Mouse (Mus musculus) neural tube, embryonic 12.5 days (tissue): ENCODE data around the gene Dnajc15. TPM values are rescaled to one million over a fixed set of nuclear protein-coding genes. Genes with fewer than 3 reads are reported as not detected.

Experiments used
- ATAC-seq: fragments of 200-750 bp; cut with Nextera tagmentation; 2 replicates; pipeline ENCODE4 v1.8.0; 2017; ENCODE audit warnings: low read depth, mild to moderate bottlenecking, moderate TSS enrichment, moderate library complexity; ENCODE audit not compliant: low FRiP score
- H3K27ac ChIP-seq: fragments of 300-500 bp; sonication (generic); 2 replicates; pipeline ENCODE4 v1.5.1; 2016
- H3K27me3 ChIP-seq: fragments of 300-500 bp; sonication (generic); replicated peaks from 2 replicates; pipeline ENCODE4 v1.6.1; 2016; ENCODE audit warnings: mild to moderate bottlenecking
- H3K36me3 ChIP-seq: fragments of 300-500 bp; sonication (generic); 2 replicates; pipeline ENCODE4 v1.6.1; 2016; ENCODE audit warnings: mild to moderate bottlenecking
- H3K4me1 ChIP-seq: fragments of 300-500 bp; sonication (generic); 2 replicates; pipeline ENCODE4 v1.6.1; 2016
- H3K4me2 ChIP-seq: fragments of 300-500 bp; sonication (generic); replicated peaks from 2 replicates; pipeline ENCODE4 v1.6.1; 2016; ENCODE audit warnings: mild to moderate bottlenecking
- H3K4me3 ChIP-seq: fragments of 300-500 bp; sonication (generic); 2 replicates; pipeline ENCODE4 v1.5.1; 2016
- H3K9ac ChIP-seq: fragments of 300-500 bp; sonication (generic); 2 replicates; pipeline ENCODE4 v1.6.1; 2016; ENCODE audit warnings: mild to moderate bottlenecking
- H3K9me3 ChIP-seq: fragments of 300-500 bp; sonication (generic); 2 replicates; pipeline ENCODE4 v1.6.1; 2016; ENCODE audit warnings: mild to moderate bottlenecking
- WGBS: fragments of 180-500 bp; shearing (Covaris S2); methylation state at CpG from one replicate; pipeline ENCODE4 v1.1.7; 2016; 5-methylcytosine and 5-hydroxymethylcytosine counted together
- polyA plus RNA-seq: library from polyadenylated mRNA; unstranded; fragments of >200 nt; fragmentation: Nextera tagmentation; extraction: Ambion mirVana; gene quantifications from 2 replicates; pipeline ENCODE4 v1.2.1, GENCODE M21; 2016

The Dnajc15 gene
- polyA plus RNA-seq = 76.4 and 79.4 TPM in 2 replicates

GRCm38 (mm10) chr14:77874304-77875241 lies at the start of gene Dnajc15:
Gene Dnajc15, minus strand, starts transcription at chr14:77875125.
- Histone ChIP-seq H3K4me2 (peak within 1 kb of the TSS; percentile 90), H3K9me3 (no peaks in the 10 kb centered on the region), H3K27me3 (no peaks in the 10 kb centered on the region), H3K4me1 (no peaks in the 10 kb centered on the region), H3K4me3 (peak within 1 kb of the TSS; percentile 76), H3K27ac (no peak within 1 kb of the TSS), H3K36me3 (no peaks in the 10 kb centered on the region), H3K9ac (peak within 1 kb of the TSS; percentile 82)
- ATAC-seq = peak; percentile 82
- WGBS = 2% methylated on average over 44 of the region's 44 CpGs

DNA sequence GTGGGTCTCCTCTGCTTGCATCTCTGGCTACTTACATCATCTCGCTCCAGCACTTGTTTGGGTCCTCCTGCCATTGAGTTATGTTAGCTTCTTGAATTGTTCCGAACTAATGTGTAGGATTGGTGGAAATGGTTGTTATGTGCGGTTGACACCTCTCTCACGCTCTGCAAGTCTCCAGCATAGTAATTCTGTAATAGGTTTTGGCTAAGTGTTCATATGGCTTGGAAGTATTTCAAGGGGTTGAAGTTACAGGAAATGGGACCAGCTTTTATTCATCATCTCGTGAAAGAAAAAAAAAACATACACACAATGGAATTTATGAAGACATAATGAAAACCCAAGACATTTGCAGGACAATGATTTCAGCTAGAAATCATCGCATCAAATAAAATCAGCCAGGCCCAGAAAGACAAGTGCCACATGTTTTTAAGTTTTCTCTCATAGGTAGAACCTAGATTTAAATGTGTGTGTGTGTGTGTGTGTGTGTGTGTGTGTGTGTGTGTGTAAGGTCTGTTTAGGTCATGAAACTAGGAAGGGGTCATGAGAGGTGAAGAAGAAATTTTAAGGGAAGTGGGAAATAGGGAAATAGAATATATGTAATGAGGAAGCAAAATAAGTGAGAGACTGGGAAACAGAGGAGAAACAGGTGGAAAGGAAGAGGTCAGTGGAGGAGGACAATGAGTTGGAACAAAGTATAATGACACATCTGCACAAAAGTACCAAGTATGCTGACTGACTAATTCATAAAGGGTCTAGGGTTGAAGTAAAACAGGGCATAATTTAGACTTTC lies 48.3 kb upstream of the Dnajc15 start:
- no peak overlapping the region for H3K4me3 ChIP-seq
- no peaks in the 10 kb centered on the region for H3K9me3 ChIP-seq
- no peaks in the 10 kb centered on the region for H3K36me3 ChIP-seq
- ATAC-seq = no peak
- H3K9ac ChIP-seq = no peak overlapping the region
- H3K4me1 ChIP-seq = no peaks in the 10 kb centered on the region
- 91% methylated on average over 6 of the region's 6 CpGs for WGBS
- no peak overlapping the region for H3K4me2 ChIP-seq
- H3K27me3 ChIP-seq = no peaks in the 10 kb centered on the region
- H3K27ac ChIP-seq = no peak overlapping the region

- WGBS = 88% methylated on average over 8 of the region's 8 CpGs
- H3K27me3 ChIP-seq = no peaks in the 10 kb centered on the region
- no peak overlapping the region for H3K4me2 ChIP-seq
- H3K36me3 ChIP-seq = no peaks in the 10 kb centered on the region
- no peaks in the 10 kb centered on the region for H3K4me1 ChIP-seq
- no peak for ATAC-seq
- no peak overlapping the region for H3K9ac ChIP-seq
- H3K27ac ChIP-seq = no peak overlapping the region
- H3K4me3 ChIP-seq = no peak overlapping the region
- no peaks in the 10 kb centered on the region for H3K9me3 ChIP-seq
Measured at GRCm38 (mm10) chr14:77921641-77922040, 46.7 kb upstream of the Dnajc15 start.

GRCm38 (mm10) chr14:77915776-77916175 lies 40.9 kb upstream of the Dnajc15 start:
- H3K4me2 ChIP-seq = no peak overlapping the region

DNA sequence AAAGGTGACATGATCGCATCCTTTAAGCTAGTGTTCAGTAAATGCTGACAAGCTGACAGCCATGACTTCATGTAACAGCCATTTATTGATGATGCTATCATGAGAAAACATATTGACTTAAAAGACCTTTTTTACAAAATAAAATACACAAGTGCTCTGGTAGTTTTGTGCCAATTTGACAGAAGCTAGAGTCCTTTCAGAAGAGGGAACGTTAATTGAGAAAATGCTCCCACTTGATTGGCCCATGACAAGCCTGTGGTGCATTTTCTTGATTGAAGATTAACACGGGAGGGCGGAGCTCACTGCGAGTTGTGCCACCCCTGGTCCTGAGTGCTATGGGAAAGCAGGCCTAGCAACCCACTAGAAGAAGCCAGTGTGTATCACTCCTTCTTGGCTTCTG lies 31.7 kb upstream of the Dnajc15 start:
- no peak overlapping the region for H3K4me3 ChIP-seq
- H3K4me1 ChIP-seq = no peaks in the 10 kb centered on the region
- H3K27ac ChIP-seq = no peak overlapping the region
- no peaks in the 10 kb centered on the region for H3K27me3 ChIP-seq
- no peaks in the 10 kb centered on the region for H3K36me3 ChIP-seq
- 92% methylated on average over 5 of the region's 5 CpGs for WGBS
- no peak overlapping the region for H3K9ac ChIP-seq
- no peak overlapping the region for H3K4me2 ChIP-seq
- no peak for ATAC-seq
- H3K9me3 ChIP-seq = no peaks in the 10 kb centered on the region

More at GRCm38 (mm10) chr14:77915776-77916175, 40.9 kb upstream of the Dnajc15 start:
- 87% methylated on average over 5 of the region's 5 CpGs for WGBS
- Histone ChIP-seq H3K4me1 (no peaks in the 10 kb centered on the region), H3K4me3 (no peak overlapping the region), H3K9ac (no peak overlapping the region), H3K9me3 (no peaks in the 10 kb centered on the region), H3K27me3 (no peaks in the 10 kb centered on the region), H3K36me3 (no peaks in the 10 kb centered on the region), H3K27ac (no peak overlapping the region)
- ATAC-seq = no peak

GRCm38 (mm10) chr14:77905466-77905865 lies 30.5 kb upstream of the Dnajc15 start:
- Histone ChIP-seq H3K27ac (no peak overlapping the region), H3K9ac (no peak overlapping the region), H3K4me1 (no peaks in the 10 kb centered on the region), H3K27me3 (no peaks in the 10 kb centered on the region), H3K4me2 (no peak overlapping the region), H3K36me3 (no peaks in the 10 kb centered on the region), H3K4me3 (no peak overlapping the region), H3K9me3 (no peaks in the 10 kb centered on the region)
- no peak for ATAC-seq
- 71% methylated on average over 5 of the region's 5 CpGs for WGBS

- Histone ChIP-seq H3K4me2 (no peak within 1 kb of the TSS), H3K36me3 (no peaks in the 10 kb centered on the region), H3K4me3 (no peak within 1 kb of the TSS), H3K27me3 (no peaks in the 10 kb centered on the region), H3K4me1 (no peaks in the 10 kb centered on the region), H3K9ac (no peak within 1 kb of the TSS), H3K9me3 (no peaks in the 10 kb centered on the region), H3K27ac (no peak within 1 kb of the TSS)
- WGBS = 55% methylated on average over 15 of the region's 15 CpGs
- ATAC-seq = no peak
Measured at GRCm38 (mm10) chr14:77904171-77904762, 29.3 kb upstream of the Dnajc15 start, which contains the start of gene Epsti1. Gene Epsti1, plus strand, starts transcription at chr14:77904239.

- H3K4me2 ChIP-seq = no peak overlapping the region
- H3K4me3 ChIP-seq = no peak overlapping the region
- 93% methylated on average over 3 of the region's 3 CpGs for WGBS
- no peaks in the 10 kb centered on the region for H3K36me3 ChIP-seq
- H3K27ac ChIP-seq = no peak overlapping the region
- H3K9me3 ChIP-seq = no peaks in the 10 kb centered on the region
- no peak overlapping the region for H3K9ac ChIP-seq
- no peaks in the 10 kb centered on the region for H3K27me3 ChIP-seq
- no peaks in the 10 kb centered on the region for H3K4me1 ChIP-seq
- ATAC-seq = no peak
Measured at GRCm38 (mm10) chr14:77902541-77902940, 27.6 kb upstream of the Dnajc15 start.

DNA sequence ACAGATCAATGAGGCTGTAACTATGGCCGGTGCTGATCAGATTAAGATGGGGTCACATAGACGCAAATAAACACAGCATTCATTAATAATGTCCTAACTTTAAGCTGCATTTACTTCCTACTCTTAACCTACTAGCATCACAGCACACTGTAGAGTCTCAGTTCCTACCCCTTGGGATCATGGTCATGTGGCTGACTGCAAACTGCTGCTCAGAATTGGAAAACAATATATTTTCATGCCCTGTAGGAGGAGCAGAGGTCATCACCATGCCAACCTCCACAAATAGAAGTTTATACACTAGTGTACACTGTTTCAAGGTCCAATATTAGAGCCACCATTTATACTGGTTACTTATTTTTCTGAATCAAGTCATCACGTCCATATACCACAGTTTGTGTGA lies 21.0 kb upstream of the Dnajc15 start:
- Histone ChIP-seq H3K9me3 (no peaks in the 10 kb centered on the region), H3K4me3 (no peak overlapping the region), H3K27ac (no peak overlapping the region), H3K9ac (no peak overlapping the region), H3K36me3 (no peaks in the 10 kb centered on the region), H3K4me2 (no peak overlapping the region), H3K4me1 (no peaks in the 10 kb centered on the region), H3K27me3 (no peaks in the 10 kb centered on the region)
- WGBS = 87% methylated on average over 3 of the region's 3 CpGs
- no peak for ATAC-seq

- H3K27me3 ChIP-seq = no peaks in the 10 kb centered on the region
- no peak for ATAC-seq
- 86% methylated on average over 7 of the region's 7 CpGs for WGBS
- no peak overlapping the region for H3K4me3 ChIP-seq
- H3K36me3 ChIP-seq = no peaks in the 10 kb centered on the region
- no peaks in the 10 kb centered on the region for H3K4me1 ChIP-seq
- H3K9me3 ChIP-seq = no peaks in the 10 kb centered on the region
- H3K9ac ChIP-seq = no peak overlapping the region
- no peak overlapping the region for H3K27ac ChIP-seq
- no peak overlapping the region for H3K4me2 ChIP-seq
Measured at GRCm38 (mm10) chr14:77889911-77890310, 15.0 kb upstream of the Dnajc15 start.

- no peak for ATAC-seq
Measured at GRCm38 (mm10) chr14:77886941-77887340, 12.0 kb upstream of the Dnajc15 start.

DNA sequence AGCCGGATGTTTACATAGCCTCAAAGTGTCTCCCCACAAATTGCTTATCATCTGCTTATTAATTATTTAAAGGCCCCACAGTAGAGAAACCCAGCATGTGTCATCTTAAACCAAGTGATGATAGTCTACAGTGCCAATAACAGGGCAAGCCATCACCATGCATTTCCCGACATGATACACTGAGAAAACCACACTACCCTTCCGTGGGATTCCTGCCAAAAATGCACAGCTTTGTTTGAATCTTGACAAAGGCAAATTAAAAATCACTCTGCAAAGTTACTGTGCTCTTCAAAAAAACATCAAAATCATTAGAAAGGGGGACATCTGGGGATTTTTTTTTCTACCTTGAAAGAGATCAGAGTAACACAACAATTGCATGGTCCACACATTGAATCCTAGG lies 11.5 kb upstream of the Dnajc15 start:
- Histone ChIP-seq H3K4me1 (no peaks in the 10 kb centered on the region), H3K9me3 (no peaks in the 10 kb centered on the region), H3K9ac (no peak overlapping the region), H3K27ac (no peak overlapping the region), H3K4me3 (no peak overlapping the region), H3K4me2 (no peak overlapping the region), H3K36me3 (no peaks in the 10 kb centered on the region), H3K27me3 (no peaks in the 10 kb centered on the region)
- WGBS = 81% methylated on average over 3 of the region's 3 CpGs
- no peak for ATAC-seq

More at GRCm38 (mm10) chr14:77886941-77887340, 12.0 kb upstream of the Dnajc15 start:
- no peaks in the 10 kb centered on the region for H3K27me3 ChIP-seq
- no peaks in the 10 kb centered on the region for H3K36me3 ChIP-seq
- H3K9me3 ChIP-seq = no peaks in the 10 kb centered on the region
- H3K27ac ChIP-seq = no peak overlapping the region
- H3K4me1 ChIP-seq = no peaks in the 10 kb centered on the region
- no peak overlapping the region for H3K4me2 ChIP-seq
- no peak overlapping the region for H3K9ac ChIP-seq
- no peak overlapping the region for H3K4me3 ChIP-seq
- WGBS = 90% methylated on average over 4 of the region's 4 CpGs
